Mouse (Mus musculus) cortical plate, adult 2 months (tissue): Measurements from ENCODE around the gene Tnfrsf21. TPM values are rescaled to one million over a fixed set of nuclear protein-coding genes. Genes with fewer than 3 reads are reported as not detected.

Experiments
- H3K27ac ChIP-seq: fragments of 200-500 bp; 2 replicates; pipeline ENCODE4 v1.5.1; 2012; ENCODE audit warnings: low read length, control low read depth, inconsistent platforms; ENCODE audit not compliant: insufficient read depth
- H3K4me1 ChIP-seq: fragments of 200-500 bp; 2 replicates; pipeline ENCODE4 v1.6.1; 2011; ENCODE audit warnings: low read length; ENCODE audit not compliant: control insufficient read depth, insufficient read depth
- H3K4me3 ChIP-seq: fragments of 200-500 bp; 2 replicates; pipeline ENCODE4 v1.5.1; 2011; ENCODE audit warnings: mild to moderate bottlenecking, low read length, control low read depth; ENCODE audit not compliant: insufficient read depth
- CTCF ChIP-seq: fragments of 200-500 bp; IDR thresholded peaks from 2 replicates; pipeline ENCODE4 v1.5.1; 2011; ENCODE audit warnings: mild to moderate bottlenecking, control low read depth, low read length; ENCODE audit not compliant: insufficient read depth; ENCODE audit errors: extremely low read depth
- POLR2A ChIP-seq: fragments of 200-500 bp; IDR thresholded peaks from 2 replicates; pipeline ENCODE4 v1.6.1; 2011; ENCODE audit warnings: mild to moderate bottlenecking, low read length, control low read depth; ENCODE audit not compliant: insufficient read depth; ENCODE audit errors: extremely low read depth
- polyA plus RNA-seq: library from polyadenylated mRNA; depleted of rRNA; stranded (reverse); fragments of >200 nt; gene quantifications from 2 replicates; pipeline ENCODE4 v1.2.3, GENCODE M21; 2012

Gene Tnfrsf21
- polyA plus RNA-seq, 1 experiment = 58.9 TPM

DNA sequence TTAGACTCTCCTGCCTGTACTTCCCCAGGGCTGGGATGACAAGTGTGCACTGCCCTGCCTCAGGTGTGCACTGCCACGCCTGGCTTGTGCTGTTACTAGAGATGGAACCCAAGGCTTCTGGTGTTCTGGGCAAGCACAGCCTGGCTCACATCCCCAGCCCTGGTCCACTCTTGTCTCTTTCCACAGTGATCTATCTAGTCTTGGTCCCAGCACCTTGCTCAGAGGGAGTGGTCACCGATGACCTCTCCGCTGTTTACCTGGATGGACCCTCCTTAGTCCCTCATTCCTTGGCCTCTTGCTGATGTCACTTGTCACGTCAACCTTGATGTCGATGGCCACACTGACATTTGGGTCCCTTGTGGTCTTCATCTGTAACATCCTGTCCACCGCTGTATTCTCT, 98.6 kb downstream of the Tnfrsf21 start:
- H3K27ac ChIP-seq = no peak overlapping the region
- no peak for TF ChIP-seq POLR2A
- peaks cover 4% of the 10 kb centered on the region for H3K4me1 ChIP-seq
- no peak overlapping the region for H3K4me3 ChIP-seq

DNA sequence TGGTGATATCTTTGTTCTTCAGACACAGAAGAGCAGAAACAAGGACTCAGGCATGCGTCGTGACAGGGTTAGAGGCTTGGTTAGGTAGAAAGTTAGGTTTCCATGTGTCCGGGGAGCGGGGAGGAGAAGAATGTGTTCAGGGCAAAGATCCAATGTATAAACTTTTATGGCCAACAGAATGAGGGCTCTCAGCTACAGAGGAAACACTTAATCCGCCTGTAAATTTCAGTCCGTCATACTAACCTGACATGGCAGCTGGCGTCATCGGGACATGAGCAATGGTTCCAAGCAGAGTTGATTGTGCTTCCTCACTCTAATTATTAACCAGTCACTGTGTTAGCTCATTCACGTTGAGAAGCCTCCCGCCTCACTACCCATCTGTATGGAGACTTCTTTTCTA, 100.4 kb downstream of the Tnfrsf21 start:
- TF ChIP-seq CTCF (no peak), POLR2A (no peak)
- no peak overlapping the region for H3K4me3 ChIP-seq
- no peak overlapping the region for H3K27ac ChIP-seq
- peaks cover 4% of the 10 kb centered on the region for H3K4me1 ChIP-seq

GRCm38 (mm10) chr17:43119446-43119845, 103.1 kb downstream of the Tnfrsf21 start:
- no peak for TF ChIP-seq CTCF
- no peak for TF ChIP-seq POLR2A
- Histone ChIP-seq H3K27ac (no peak overlapping the region), H3K4me1 (peaks cover under 1% of the 10 kb centered on the region), H3K4me3 (no peak overlapping the region)

DNA sequence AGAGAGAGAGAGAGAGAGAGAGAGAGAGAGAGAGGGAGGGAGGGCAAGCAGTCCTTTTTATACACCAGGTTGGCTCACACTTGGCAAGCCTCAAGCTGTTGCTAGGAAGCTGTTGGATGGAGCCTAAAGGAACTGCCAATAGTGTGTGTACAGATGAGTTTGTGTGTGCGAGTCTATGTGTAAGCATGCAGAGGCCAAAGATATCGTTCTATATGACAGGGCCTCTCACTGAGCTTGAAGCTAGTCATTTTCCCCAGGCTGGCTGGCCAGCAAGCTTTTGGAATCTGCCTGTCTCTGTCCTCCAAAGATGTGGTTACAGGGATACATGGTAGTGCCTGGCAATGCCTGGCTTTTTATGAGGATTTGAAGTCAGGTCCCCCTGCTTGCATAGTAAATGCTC, 104.7 kb downstream of the Tnfrsf21 start:
- Histone ChIP-seq H3K4me1 (no peaks in the 10 kb centered on the region; the same call in 1 of the 2 replicates), H3K4me3 (no peak overlapping the region), H3K27ac (no peak overlapping the region)
- TF ChIP-seq POLR2A = no peak
- TF ChIP-seq CTCF = no peak

DNA sequence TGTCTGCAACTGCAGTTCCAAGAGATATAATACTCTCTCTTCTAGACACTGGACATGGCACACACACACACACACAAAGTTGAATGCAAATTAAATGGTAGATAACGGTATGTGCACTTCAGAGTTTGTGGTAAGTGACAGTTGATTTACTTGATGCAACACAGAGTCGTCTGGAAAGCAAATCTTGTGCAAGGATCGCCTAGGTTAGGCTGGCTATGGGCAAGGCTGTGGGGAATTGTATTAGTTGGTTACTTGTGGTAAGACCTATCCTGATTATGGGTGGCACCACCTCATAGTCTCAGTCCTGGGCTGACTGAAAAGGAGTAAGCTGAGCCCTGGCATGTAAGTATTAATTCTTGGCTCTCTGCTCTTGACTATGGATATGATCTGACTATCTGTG, 112.0 kb downstream of the Tnfrsf21 start:
- H3K27ac ChIP-seq = no peak overlapping the region
- H3K4me1 ChIP-seq = no peaks in the 10 kb centered on the region
- no peak overlapping the region for H3K4me3 ChIP-seq
- TF ChIP-seq CTCF = no peak
- no peak for TF ChIP-seq POLR2A

DNA sequence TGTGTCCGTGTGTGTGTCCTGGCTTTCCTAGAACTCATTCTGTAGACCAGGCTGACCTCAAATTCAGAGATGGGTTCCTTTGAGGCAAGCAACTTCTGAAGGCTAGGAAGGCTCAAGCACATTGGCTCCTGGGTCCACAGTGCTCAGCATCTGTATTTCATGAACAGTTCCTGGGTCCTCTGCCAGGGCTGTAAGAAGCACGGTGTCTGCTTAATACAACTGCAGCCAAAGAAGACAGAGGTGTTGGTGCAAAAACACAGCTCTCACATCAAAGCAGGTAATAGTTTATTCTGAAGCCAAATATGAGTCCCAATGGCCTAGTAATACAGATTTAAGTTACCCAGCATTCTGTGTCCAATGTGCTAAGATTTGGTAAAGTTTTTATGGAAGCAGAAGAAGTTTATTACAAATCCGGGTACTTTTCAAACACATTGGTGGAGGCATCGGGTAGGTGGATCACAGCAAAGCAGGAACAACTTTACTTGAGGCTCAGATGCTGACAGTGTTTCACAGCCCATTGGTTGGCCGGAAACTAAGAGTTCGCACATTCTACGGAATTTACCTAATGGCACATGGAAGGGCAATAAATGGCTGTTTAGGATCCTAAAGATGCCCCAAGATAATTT, 112.7 kb downstream of the Tnfrsf21 start:
- Histone ChIP-seq H3K4me3 (no peak overlapping the region), H3K27ac (no peak overlapping the region), H3K4me1 (no peaks in the 10 kb centered on the region)
- TF ChIP-seq CTCF (no peak), POLR2A (no peak)

- Histone ChIP-seq H3K4me1 (no peaks in the 10 kb centered on the region), H3K27ac (no peak overlapping the region), H3K4me3 (no peak overlapping the region)
- TF ChIP-seq CTCF (no peak), POLR2A (no peak)
Observed at GRCm38 (mm10) chr17:43130115-43130869, 113.9 kb downstream of the Tnfrsf21 start.

DNA sequence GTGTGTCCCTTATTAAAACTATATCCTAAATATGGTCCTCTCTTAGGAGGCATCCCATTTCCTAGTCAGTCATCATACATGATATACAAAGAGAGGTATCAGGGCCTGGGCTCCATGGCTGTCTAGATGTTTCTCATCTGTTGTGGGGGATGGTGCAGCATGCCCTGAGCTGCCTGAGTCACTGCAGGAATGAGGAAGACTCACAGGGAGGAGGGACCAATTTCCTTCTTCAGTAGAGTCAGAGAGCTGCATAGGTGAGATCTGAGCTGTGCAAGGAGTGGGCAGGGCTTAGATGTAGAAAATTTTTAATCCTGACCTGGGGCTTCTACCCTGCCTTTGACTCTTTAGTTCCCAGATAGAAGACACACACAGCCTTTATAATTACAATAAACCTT, 114.5 kb downstream of the Tnfrsf21 start:
- H3K27ac ChIP-seq = no peak overlapping the region

DNA sequence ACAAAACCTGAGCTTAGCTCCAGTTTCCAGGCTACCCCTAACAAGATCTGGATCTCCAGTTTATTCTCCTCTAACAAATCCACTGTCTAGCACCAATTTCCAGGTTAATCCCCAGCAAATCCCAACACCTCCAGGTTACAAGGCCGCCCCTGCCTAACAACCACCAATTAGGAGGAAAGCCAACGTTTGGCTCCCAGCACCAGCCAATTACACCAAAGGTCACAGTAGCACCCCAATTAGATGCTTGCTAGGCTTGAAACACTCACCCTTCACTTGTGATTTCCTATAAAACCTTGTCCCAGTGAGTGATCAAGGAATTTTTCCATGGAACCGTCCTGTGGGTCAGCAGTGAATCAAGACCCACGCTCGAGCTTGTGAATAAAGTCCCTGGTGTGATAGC, 116.1 kb downstream of the Tnfrsf21 start:
- no peaks in the 10 kb centered on the region for H3K4me1 ChIP-seq
- H3K4me3 ChIP-seq = no peak overlapping the region
- no peak for TF ChIP-seq CTCF
- no peak for TF ChIP-seq POLR2A
- H3K27ac ChIP-seq = no peak overlapping the region

More for the DNA sequence above, 114.5 kb downstream of the Tnfrsf21 start:
- H3K4me1 ChIP-seq = no peaks in the 10 kb centered on the region
- no peak overlapping the region for H3K4me3 ChIP-seq
- TF ChIP-seq CTCF (no peak), POLR2A (no peak)

DNA sequence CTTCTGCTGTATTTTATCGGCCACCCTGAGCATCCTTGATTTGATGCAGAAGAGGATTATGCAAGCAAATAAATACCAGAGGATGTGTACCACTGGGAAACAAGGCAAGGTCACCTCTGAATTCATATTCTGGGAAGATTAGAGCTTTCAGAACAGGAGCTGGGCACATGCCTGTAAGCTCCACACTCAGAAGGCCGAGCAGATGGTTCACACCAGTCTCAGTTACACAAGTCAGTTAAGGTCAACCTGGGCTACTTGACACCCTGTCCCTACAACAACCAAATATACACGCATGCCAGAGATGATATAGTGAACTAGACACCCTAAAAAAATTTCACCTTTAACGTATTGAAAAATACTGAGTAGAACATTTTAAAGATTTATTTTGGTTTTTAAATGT, 116.8 kb downstream of the Tnfrsf21 start:
- Histone ChIP-seq H3K4me1 (no peaks in the 10 kb centered on the region), H3K27ac (no peak overlapping the region), H3K4me3 (no peak overlapping the region)
- TF ChIP-seq POLR2A (no peak), CTCF (no peak)

GRCm38 (mm10) chr17:43134991-43135390, 118.6 kb downstream of the Tnfrsf21 start:
- no peak overlapping the region for H3K27ac ChIP-seq
- H3K4me3 ChIP-seq = no peak overlapping the region
- H3K4me1 ChIP-seq = no peaks in the 10 kb centered on the region
- TF ChIP-seq CTCF (no peak), POLR2A (no peak)
